Mouse (Mus musculus): Measurements from ENCODE around the gene Ino80d.
A peak's percentile ranks its signal among the peaks of the same experiment; 100 is the strongest.

Ino80d gene

DNA sequence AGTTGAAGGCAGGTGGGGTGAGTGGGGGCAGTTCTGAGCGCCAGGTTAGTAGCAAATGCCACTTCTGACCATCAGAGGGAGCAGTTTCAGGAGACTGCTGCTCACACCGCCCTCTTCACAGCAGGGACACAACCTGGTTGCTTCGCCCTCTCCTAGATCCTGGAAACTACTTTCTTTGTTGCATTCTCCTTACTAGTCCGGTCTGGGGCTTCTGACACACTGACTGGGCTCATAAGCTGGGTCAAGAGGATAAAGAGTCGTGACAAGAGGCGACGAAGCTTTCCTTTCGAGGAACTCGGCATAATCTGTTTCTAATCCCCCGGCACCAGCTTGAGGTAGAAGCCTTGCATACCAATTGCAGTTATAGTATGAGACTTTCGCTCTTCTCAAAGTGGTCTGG lies 129.9 kb downstream of the Ino80d start:
- peak; percentile 60 to 78 for DNase-seq

GRCm38 (mm10) chr1:62976742-62977141 lies 137.7 kb downstream of the Ino80d start:
- DNase-seq = no peak

- DNase-seq = peak in 1 of 2 experiments; percentile 18
These were observed 147.6 kb downstream of the Ino80d start for GRCm38 (mm10) chr1:62966885-62967284.

GRCm38 (mm10) chr1:62964291-62964690 lies 150.2 kb downstream of the Ino80d start:
- DNase-seq = peak; percentile 57 to 76

GRCm38 (mm10) chr1:62956942-62957645 lies 157.4 kb downstream of the Ino80d start:
- DNase-seq = no peak

GRCm38 (mm10) chr1:62956526-62956925 lies 157.9 kb downstream of the Ino80d start:
- no peak for DNase-seq

GRCm38 (mm10) chr1:62955340-62955739 lies 159.1 kb downstream of the Ino80d start:
- DNase-seq = no peak

GRCm38 (mm10) chr1:62953036-62953435 lies 161.4 kb downstream of the Ino80d start:
- no peak for DNase-seq

DNA sequence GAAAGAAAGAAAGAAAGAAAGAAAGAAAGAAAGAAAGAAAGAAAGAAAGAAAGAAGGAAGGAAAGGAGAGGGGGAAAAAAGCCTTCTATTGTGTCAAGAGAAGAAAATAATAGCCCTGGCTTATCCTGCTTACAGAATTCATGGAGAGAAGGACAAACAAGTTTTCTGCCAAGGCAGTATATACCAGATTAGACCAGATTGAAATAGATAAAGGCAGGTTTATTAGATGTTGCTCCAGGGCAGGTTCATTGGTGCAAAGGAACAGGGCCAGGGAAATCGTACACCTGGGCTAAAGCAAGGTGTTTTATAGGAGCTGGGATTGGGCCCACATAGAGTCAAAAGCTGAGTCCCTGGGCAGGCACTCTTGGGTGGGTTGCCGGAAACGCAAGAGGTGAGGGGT lies 162.1 kb downstream of the Ino80d start:
- no peak for DNase-seq

- DNase-seq = peak; percentile 90 to 92
These were observed 163.2 kb downstream of the Ino80d start for GRCm38 (mm10) chr1:62951067-62951809.

DNA sequence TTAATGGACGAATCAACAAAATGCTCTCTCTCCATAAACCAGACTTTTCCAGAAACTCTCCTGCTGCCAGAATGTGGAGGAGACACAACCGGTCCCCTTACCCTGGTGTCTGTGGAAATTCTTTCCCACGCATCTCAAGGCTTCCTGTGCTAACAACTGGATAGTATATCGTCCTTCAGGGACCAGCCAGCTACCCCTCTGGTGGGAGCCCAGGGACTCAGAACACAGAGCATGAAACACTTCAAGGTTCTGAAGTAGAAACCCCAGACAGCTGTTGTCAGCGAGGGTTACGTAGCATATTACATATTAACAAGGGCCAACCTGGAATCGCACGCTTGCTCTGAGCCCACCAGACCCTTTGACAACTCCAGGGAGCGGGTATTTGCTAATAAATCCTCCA lies 163.9 kb downstream of the Ino80d start:
- no peak for DNase-seq

GRCm38 (mm10) chr1:62947807-62948206 lies 166.7 kb downstream of the Ino80d start:
- DNase-seq = no peak

GRCm38 (mm10) chr1:62946987-62947386 lies 167.5 kb downstream of the Ino80d start:
- no peak for DNase-seq

DNA sequence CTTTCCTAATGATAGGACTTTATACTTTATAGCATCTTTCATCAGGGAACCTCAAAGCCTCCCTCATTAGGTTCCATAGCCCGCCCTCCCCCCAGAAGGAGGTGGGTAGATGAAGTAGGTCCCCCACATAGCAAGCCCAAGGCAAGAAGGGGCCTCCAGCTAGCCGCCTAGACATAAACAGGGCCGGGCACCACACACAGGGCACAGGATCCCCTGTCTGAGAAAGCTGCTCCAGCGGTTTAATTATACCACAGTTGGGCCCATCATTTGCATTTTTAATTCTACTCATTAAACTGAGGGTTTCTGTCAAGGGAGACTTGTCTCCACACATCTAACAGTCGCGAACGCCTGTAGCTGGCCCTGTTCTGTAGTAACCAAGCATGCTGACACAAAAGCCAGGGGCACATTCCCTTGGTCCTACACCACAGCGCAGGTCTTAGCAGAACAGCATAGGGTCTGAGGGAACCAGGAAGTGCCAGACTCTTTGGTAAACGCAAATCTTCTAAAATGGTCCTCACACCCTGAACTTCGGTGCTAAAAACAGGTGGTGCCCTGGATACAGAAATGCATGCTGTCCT lies 179.6 kb downstream of the Ino80d start:
- no peak for DNase-seq

DNA sequence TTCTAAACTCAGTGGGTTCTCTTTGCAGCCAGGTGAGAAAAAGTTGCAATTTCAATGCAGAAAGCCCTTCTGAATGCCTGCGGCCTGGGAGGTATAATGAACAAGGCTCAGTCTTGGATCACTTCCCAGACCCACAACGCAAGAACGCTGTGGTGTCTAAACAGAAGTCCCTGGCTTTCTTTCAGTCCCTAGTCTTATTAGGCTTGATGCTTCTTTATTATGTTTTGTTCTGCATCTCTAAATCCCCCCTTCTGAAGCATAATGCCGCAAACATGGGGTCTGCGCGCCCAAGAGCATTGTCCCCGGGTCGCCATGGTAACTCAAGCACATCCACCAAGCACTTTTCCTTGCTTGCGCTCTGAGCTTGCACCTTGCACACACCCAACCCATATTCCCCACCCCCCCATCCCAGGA lies 180.4 kb downstream of the Ino80d start:
- DNase-seq = peak; percentile 48 to 63

DNA sequence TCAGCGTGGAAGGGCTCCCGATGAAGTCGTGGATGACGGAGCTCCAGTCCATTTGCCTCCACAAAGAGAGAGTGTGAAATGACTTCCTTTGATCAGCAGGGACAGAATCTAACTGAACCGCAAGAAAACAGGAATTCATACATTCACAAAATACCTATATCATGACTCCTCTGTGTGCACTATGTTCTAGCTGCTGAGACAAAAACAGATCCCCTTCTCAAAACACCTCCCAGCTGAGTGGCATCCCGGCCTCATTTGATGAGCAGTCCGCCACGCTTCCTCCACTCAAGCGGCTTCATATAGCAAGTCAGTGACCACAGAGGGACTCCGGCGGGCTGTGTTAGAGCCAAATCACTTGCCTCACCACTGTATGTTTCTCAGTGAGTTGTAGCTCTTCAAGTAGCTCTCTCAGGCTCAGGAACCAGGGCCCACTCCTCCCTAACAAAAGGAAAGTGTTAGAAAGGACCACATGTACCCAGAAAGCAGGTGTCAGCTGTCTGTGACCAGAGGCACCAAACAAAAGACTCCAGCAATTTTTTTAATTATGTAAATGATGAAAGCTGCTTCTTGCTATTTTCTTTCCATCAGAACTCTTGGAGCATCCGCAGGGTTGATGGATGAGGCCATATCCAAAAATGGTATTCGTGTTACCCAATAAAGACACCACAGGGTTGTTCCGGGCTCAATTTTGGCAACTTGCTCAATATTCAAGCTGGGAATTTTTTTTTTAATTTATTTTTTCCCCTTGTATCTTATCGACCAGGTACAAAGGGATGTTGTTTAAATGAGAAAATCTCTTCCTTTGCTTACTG lies 181.0 kb downstream of the Ino80d start:
- DNase-seq = no peak

DNA sequence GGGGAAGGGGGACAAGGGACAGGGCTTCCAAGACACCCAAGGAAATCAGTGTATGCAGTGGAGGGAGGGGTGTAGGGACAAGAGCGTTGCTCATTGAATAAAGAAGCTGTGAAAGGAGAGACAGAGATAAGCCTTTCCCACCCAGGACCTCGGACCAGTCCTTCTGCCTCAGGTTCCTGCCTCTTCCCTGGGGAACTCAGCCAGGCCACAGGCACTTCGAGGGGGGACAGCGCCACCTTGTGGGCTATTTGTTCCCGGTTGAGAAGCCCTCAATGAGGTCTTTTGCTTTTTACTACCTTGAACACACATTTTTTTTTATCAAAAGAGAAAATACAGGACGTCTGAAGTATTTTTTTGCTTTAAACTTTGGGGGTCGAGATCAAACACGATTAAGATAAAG lies 185.0 kb downstream of the Ino80d start:
- peak; percentile 81 to 89 for DNase-seq

DNA sequence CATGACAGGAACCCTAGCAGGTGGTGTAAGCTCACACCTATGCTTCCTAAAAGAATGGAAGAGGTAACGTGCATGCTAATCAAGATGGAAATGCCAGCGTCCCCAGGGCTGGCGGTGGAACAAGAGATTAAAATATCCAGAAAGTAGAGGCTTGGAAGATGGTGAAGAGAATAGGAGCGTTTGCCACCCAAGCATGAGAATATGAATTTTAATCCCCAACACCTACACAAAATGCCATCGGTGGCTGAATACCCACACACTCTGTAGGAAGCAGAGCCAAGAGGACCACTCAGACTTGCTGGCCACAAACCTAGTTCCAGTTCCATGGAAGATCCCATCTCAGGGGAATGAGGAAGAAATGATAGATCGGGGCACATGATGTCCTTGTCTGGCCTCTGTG lies 195.2 kb downstream of the Ino80d start:
- no peak for DNase-seq

GRCm38 (mm10) chr1:62916609-62917008 lies 197.9 kb downstream of the Ino80d start:
- no peak for DNase-seq

GRCm38 (mm10) chr1:62914495-62914894 lies 200.0 kb downstream of the Ino80d start:
- no peak for DNase-seq

DNA sequence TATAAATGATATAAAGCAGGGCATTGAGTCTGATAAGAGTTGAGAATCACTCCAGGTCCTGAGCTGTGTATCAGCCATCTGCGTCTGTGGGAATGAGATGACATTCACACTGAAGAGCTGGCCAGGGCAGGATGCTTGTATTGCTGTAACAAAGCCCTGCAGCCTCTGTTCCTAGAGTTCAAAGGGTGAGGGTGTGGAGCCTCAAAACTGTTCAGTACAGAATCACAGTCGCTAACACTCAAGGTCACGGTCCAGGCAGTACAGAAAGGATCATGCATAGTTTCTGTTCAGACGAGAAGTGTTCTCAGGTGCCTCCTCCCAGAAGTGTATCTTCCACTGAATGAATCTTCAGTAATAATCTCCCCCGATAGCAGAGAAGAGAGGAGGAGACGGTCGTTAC lies 203.0 kb downstream of the Ino80d start:
- no peak for DNase-seq

- peak; percentile 36 to 53 for DNase-seq
These were observed 205.3 kb downstream of the Ino80d start for GRCm38 (mm10) chr1:62909126-62909525.

DNA sequence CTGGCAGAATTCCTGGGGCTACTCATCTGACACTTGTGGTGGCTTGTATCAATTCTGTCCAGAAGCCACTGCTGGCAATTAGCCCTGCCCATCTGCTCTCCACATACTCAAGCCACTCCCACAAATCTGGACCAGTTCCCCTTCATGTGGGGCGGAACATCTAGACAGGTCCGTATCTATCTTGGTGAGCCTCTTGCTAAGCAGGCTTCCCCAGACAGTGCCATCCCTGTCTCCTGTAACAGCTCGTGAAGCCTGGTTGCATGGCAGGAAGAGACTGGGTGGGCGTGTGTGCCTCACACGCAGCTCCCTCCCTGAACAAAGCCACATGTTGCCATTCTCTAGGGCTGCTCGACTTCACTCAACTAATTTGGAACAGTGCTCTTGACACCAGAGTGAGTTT lies 206.0 kb downstream of the Ino80d start:
- peak; percentile 35 to 63 for DNase-seq

Measured in cerebellum, postnatal 25 days (tissue).